Mouse (Mus musculus) E14TG2a.4 (cell line): ENCODE results near the gene Sox18.

Source experiments
- CTCF ChIP-seq: conservative IDR thresholded peaks from 2 replicates; pipeline ENCODE4 v1.5.1; 2014; ENCODE audit warnings: low read length
- POU5F1 ChIP-seq: IDR thresholded peaks from 2 replicates; pipeline ENCODE4 v1.6.1; 2014; ENCODE audit warnings: low read length, borderline replicate concordance

DNA sequence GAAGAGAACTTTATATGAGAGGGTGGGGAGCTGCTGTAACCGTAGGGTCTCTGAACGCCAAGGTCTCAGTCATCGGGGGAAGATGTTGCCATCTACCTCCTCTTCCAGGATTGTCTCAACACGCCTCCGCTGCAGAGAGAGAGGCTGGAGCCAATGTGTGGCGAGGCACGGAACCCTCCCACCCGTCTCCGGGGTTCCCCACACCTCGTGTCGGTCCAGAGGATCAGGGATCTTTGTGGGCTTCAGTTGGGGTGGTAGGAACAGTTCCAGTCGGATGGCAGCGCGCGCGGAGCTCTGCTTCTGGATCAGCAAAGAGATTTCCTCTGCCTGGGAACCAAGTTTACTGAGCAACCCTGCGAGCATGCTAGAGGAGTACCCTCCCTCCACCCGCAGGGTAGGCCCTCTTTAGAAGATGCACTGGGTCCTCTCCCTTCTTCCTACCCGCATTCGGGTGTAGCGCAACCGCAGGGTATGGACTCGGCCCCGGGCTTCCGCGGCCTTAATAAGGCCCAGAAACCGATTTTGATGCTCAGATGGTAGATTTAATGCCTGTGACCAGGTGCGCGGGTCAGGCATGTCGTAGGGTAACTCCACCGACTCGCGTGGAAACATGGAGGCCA, 25.5 kb upstream of the Sox18 start:
- TF ChIP-seq CTCF (no peak), POU5F1 (no peak)
